Mouse (Mus musculus): ENCODE measurements around the gene Slc38a1. TPM values are rescaled to one million over a fixed set of nuclear protein-coding genes. Genes with fewer than 3 reads are reported as not detected.

Gene Slc38a1
- polyA plus RNA-seq, 1 experiment from 2014 or later, result 46.1 TPM

- DNase-seq (ENCODE audit: low spot score) (no peak), ATAC-seq (ENCODE audit: low read depth) (no peak)
- Histone ChIP-seq H3K4me3 (ENCODE audit: low read depth, low read length) (no peak overlapping the region), H3K27ac (replicated peaks; ENCODE audit: low read depth, low read length) (no peak overlapping the region), H3K27me3 (replicated peaks; ENCODE audit: control insufficient read depth, insufficient read depth, low read length) (no peaks in the 10 kb centered on the region), H3K9me3 (ENCODE audit: control insufficient read depth, low read length) (no peaks in the 10 kb centered on the region), H3K9ac (ENCODE audit: low read depth, low read length) (no peak overlapping the region), H3K36me3 (ENCODE audit: control insufficient read depth, insufficient read depth, low read length) (no peaks in the 10 kb centered on the region), H3K4me2 (ENCODE audit: low read depth, low read length) (no peak overlapping the region), H3K4me1 (ENCODE audit: control insufficient read depth, insufficient read depth, low read length) (no peaks in the 10 kb centered on the region)
- WGBS, result 82% methylated on average over 10 of the region's 10 CpGs
Observed at GRCm38 (mm10) chr15:96652531-96652930, 9.8 kb upstream of the Slc38a1 start.

- DNase-seq (ENCODE audit: low spot score), result no peak
- no peaks in the 10 kb centered on the region for H3K9me3 ChIP-seq (ENCODE audit: control insufficient read depth, low read length)
- H3K4me1 ChIP-seq (ENCODE audit: control insufficient read depth, insufficient read depth, low read length), result no peaks in the 10 kb centered on the region
- ATAC-seq (ENCODE audit: low read depth), result no peak
- H3K9ac ChIP-seq (ENCODE audit: low read depth, low read length), result peak overlapping the region; percentile 35; the same call in 1 of the 2 replicates
- 31% methylated on average over 11 of the region's 15 CpGs for WGBS
- H3K4me2 ChIP-seq (ENCODE audit: low read depth, low read length), result peak overlapping the region; percentile 47
- H3K4me3 ChIP-seq (ENCODE audit: low read depth, low read length), result no peak overlapping the region
- H3K27me3 ChIP-seq (replicated peaks; ENCODE audit: control insufficient read depth, insufficient read depth, low read length), result no peaks in the 10 kb centered on the region
- H3K36me3 ChIP-seq (ENCODE audit: control insufficient read depth, insufficient read depth, low read length), result no peaks in the 10 kb centered on the region
- H3K27ac ChIP-seq (replicated peaks; ENCODE audit: low read depth, low read length), result no peak overlapping the region
Observed at GRCm38 (mm10) chr15:96647376-96647775, 4.7 kb upstream of the Slc38a1 start.

GRCm38 (mm10) chr15:96641821-96642435, 785 bp downstream of the Slc38a1 start:
- ATAC-seq (ENCODE audit: low read depth) (no peak), DNase-seq (ENCODE audit: low spot score) (peak; percentile 36)
- WGBS, result under 1% methylated on average over 30 of the region's 31 CpGs
- H3K9me3 ChIP-seq (ENCODE audit: control insufficient read depth, low read length), result no peaks in the 10 kb centered on the region
- peak overlapping the region; percentile 94 for H3K4me2 ChIP-seq (ENCODE audit: low read depth, low read length)
- H3K4me1 ChIP-seq (ENCODE audit: control insufficient read depth, insufficient read depth, low read length), result peaks cover 19% of the 10 kb centered on the region
- no peaks in the 10 kb centered on the region for H3K36me3 ChIP-seq (ENCODE audit: control insufficient read depth, insufficient read depth, low read length)
- H3K4me3 ChIP-seq (ENCODE audit: low read depth, low read length), result peak overlapping the region; percentile 79
- peak overlapping the region; percentile 94 for H3K27ac ChIP-seq (replicated peaks; ENCODE audit: low read depth, low read length)
- H3K27me3 ChIP-seq (replicated peaks; ENCODE audit: control insufficient read depth, insufficient read depth, low read length), result no peaks in the 10 kb centered on the region
- peak overlapping the region; percentile 90 for H3K9ac ChIP-seq (ENCODE audit: low read depth, low read length)

- peak overlapping the region; percentile 94 for H3K4me2 ChIP-seq (ENCODE audit: low read depth, low read length)
- under 1% methylated on average over 47 of the region's 63 CpGs for WGBS
- H3K4me3 ChIP-seq (ENCODE audit: low read depth, low read length), result peak overlapping the region; percentile 79
- peak; percentile 82 for DNase-seq (ENCODE audit: low spot score)
- peak overlapping the region; percentile 90 for H3K9ac ChIP-seq (ENCODE audit: low read depth, low read length)
- H3K36me3 ChIP-seq (ENCODE audit: control insufficient read depth, insufficient read depth, low read length), result 0 out of 2 replicates have a peak, but pooled peaks cover 4% of the 10 kb centered on the region
- peaks cover 19% of the 10 kb centered on the region for H3K4me1 ChIP-seq (ENCODE audit: control insufficient read depth, insufficient read depth, low read length)
- H3K27ac ChIP-seq (replicated peaks; ENCODE audit: low read depth, low read length), result peak overlapping the region; percentile 94
- ATAC-seq (ENCODE audit: low read depth), result peak; percentile 64
- no peaks in the 10 kb centered on the region for H3K27me3 ChIP-seq (replicated peaks; ENCODE audit: control insufficient read depth, insufficient read depth, low read length)
- H3K9me3 ChIP-seq (ENCODE audit: control insufficient read depth, low read length), result no peaks in the 10 kb centered on the region
Observed at GRCm38 (mm10) chr15:96641111-96641820, 1.4 kb downstream of the Slc38a1 start.

GRCm38 (mm10) chr15:96640291-96640985, 2.3 kb downstream of the Slc38a1 start:
- ATAC-seq (ENCODE audit: low read depth) (no peak), DNase-seq (ENCODE audit: low spot score) (peak; percentile 79)
- Histone ChIP-seq H3K4me2 (ENCODE audit: low read depth, low read length) (peak overlapping the region; percentile 94), H3K9me3 (ENCODE audit: control insufficient read depth, low read length) (no peaks in the 10 kb centered on the region), H3K4me1 (ENCODE audit: control insufficient read depth, insufficient read depth, low read length) (peaks cover 19% of the 10 kb centered on the region), H3K9ac (ENCODE audit: low read depth, low read length) (peak overlapping the region; percentile 90), H3K36me3 (ENCODE audit: control insufficient read depth, insufficient read depth, low read length) (0 out of 2 replicates have a peak, but pooled peaks cover 12% of the 10 kb centered on the region), H3K27me3 (replicated peaks; ENCODE audit: control insufficient read depth, insufficient read depth, low read length) (no peaks in the 10 kb centered on the region), H3K4me3 (ENCODE audit: low read depth, low read length) (peak overlapping the region; percentile 79), H3K27ac (replicated peaks; ENCODE audit: low read depth, low read length) (peak overlapping the region; percentile 94)
- 7% methylated on average over 16 of the region's 16 CpGs for WGBS

GRCm38 (mm10) chr15:96639630-96640029, 3.1 kb downstream of the Slc38a1 start:
- Histone ChIP-seq H3K27me3 (replicated peaks; ENCODE audit: control insufficient read depth, insufficient read depth, low read length) (no peaks in the 10 kb centered on the region), H3K4me1 (ENCODE audit: control insufficient read depth, insufficient read depth, low read length) (peaks cover 19% of the 10 kb centered on the region), H3K27ac (replicated peaks; ENCODE audit: low read depth, low read length) (no peak overlapping the region; the same call in 1 of the 2 replicates), H3K36me3 (ENCODE audit: control insufficient read depth, insufficient read depth, low read length) (0 out of 2 replicates have a peak, but pooled peaks cover 12% of the 10 kb centered on the region), H3K4me2 (ENCODE audit: low read depth, low read length) (peak overlapping the region; percentile 94), H3K4me3 (ENCODE audit: low read depth, low read length) (peak overlapping the region; percentile 79), H3K9me3 (ENCODE audit: control insufficient read depth, low read length) (no peaks in the 10 kb centered on the region), H3K9ac (ENCODE audit: low read depth, low read length) (peak overlapping the region; percentile 90; the same call in 1 of the 2 replicates)
- DNase-seq (ENCODE audit: low spot score) (no peak), ATAC-seq (ENCODE audit: low read depth) (no peak)
- 66% methylated on average over 8 of the region's 8 CpGs for WGBS

GRCm38 (mm10) chr15:96638656-96639055, 4.1 kb downstream of the Slc38a1 start:
- peaks cover 19% of the 10 kb centered on the region for H3K4me1 ChIP-seq (ENCODE audit: control insufficient read depth, insufficient read depth, low read length)
- H3K4me3 ChIP-seq (ENCODE audit: low read depth, low read length), result no peak overlapping the region
- H3K27ac ChIP-seq (replicated peaks; ENCODE audit: low read depth, low read length), result peak overlapping the region; percentile 49; the same call in 1 of the 2 replicates
- 48% methylated on average over 2 of the region's 2 CpGs for WGBS
- no peak overlapping the region for H3K9ac ChIP-seq (ENCODE audit: low read depth, low read length)
- no peaks in the 10 kb centered on the region for H3K9me3 ChIP-seq (ENCODE audit: control insufficient read depth, low read length)
- 0 out of 2 replicates have a peak, but pooled peaks cover 12% of the 10 kb centered on the region for H3K36me3 ChIP-seq (ENCODE audit: control insufficient read depth, insufficient read depth, low read length)
- H3K27me3 ChIP-seq (replicated peaks; ENCODE audit: control insufficient read depth, insufficient read depth, low read length), result no peaks in the 10 kb centered on the region
- H3K4me2 ChIP-seq (ENCODE audit: low read depth, low read length), result 0 out of 2 replicates have a peak overlapping the region, but pooled peaks have one; percentile 0
- no peak for DNase-seq (ENCODE audit: low spot score)
- ATAC-seq (ENCODE audit: low read depth), result no peak

- DNase-seq (ENCODE audit: low spot score) (peak; percentile 73), ATAC-seq (ENCODE audit: low read depth) (no peak)
- 0 out of 2 replicates have a peak overlapping the region, but pooled peaks have one; percentile 39 for H3K27ac ChIP-seq (replicated peaks; ENCODE audit: low read depth, low read length)
- H3K36me3 ChIP-seq (ENCODE audit: control insufficient read depth, insufficient read depth, low read length), result 0 out of 2 replicates have a peak, but pooled peaks cover 12% of the 10 kb centered on the region
- H3K4me1 ChIP-seq (ENCODE audit: control insufficient read depth, insufficient read depth, low read length), result peaks cover 19% of the 10 kb centered on the region
- no peak overlapping the region for H3K9ac ChIP-seq (ENCODE audit: low read depth, low read length)
- H3K9me3 ChIP-seq (ENCODE audit: control insufficient read depth, low read length), result no peaks in the 10 kb centered on the region
- H3K4me2 ChIP-seq (ENCODE audit: low read depth, low read length), result 0 out of 2 replicates have a peak overlapping the region, but pooled peaks have one; percentile 0
- WGBS, result 41% methylated on average over 10 of the region's 10 CpGs
- H3K4me3 ChIP-seq (ENCODE audit: low read depth, low read length), result no peak overlapping the region
- H3K27me3 ChIP-seq (replicated peaks; ENCODE audit: control insufficient read depth, insufficient read depth, low read length), result no peaks in the 10 kb centered on the region
Observed at GRCm38 (mm10) chr15:96638173-96638572, 4.5 kb downstream of the Slc38a1 start.
